Mouse (Mus musculus) lung, embryonic 15.5 days (tissue): ENCODE results near the gene Slc35b1. TPM values are rescaled to one million over a fixed set of nuclear protein-coding genes. Genes with fewer than 3 reads are reported as not detected.
"Not testable (repeated sequence)": the region's sequence is repeated elsewhere in the genome, so short reads cannot be mapped to it uniquely, and the experiment has no call there.

Source experiments
- ATAC-seq: fragments of 200-750 bp; cut with Nextera tagmentation; 2 replicates; pipeline ENCODE4 v1.8.0; 2017; ENCODE audit warnings: moderate number of reproducible peaks, borderline replicate concordance; ENCODE audit not compliant: low FRiP score, low TSS enrichment; ENCODE audit errors: extremely low read depth
- H3K27ac ChIP-seq: fragments of 300-500 bp; sonication (generic); 2 replicates; pipeline ENCODE4 v1.5.1; 2015; ENCODE audit warnings: moderate library complexity, mild to moderate bottlenecking, inconsistent platforms
- H3K27me3 ChIP-seq: fragments of 300-500 bp; sonication (generic); 2 replicates; pipeline ENCODE4 v1.6.1; 2015; ENCODE audit warnings: inconsistent platforms
- H3K36me3 ChIP-seq: fragments of 300-500 bp; sonication (generic); 2 replicates; pipeline ENCODE4 v1.6.1; 2015; ENCODE audit warnings: inconsistent platforms
- H3K4me1 ChIP-seq: fragments of 300-500 bp; sonication (generic); 2 replicates; pipeline ENCODE4 v1.6.1; 2015; ENCODE audit warnings: inconsistent platforms
- H3K4me2 ChIP-seq: fragments of 300-500 bp; sonication (generic); 2 replicates; pipeline ENCODE4 v1.6.1; 2015; ENCODE audit warnings: inconsistent platforms, mild to moderate bottlenecking, moderate library complexity
- H3K4me3 ChIP-seq: fragments of 300-500 bp; sonication (generic); 2 replicates; pipeline ENCODE4 v1.5.1; 2015; ENCODE audit warnings: mild to moderate bottlenecking, inconsistent platforms
- H3K9ac ChIP-seq: fragments of 300-500 bp; sonication (generic); 2 replicates; pipeline ENCODE4 v1.6.1; 2015; ENCODE audit warnings: inconsistent platforms
- H3K9me3 ChIP-seq: fragments of 300-500 bp; sonication (generic); 2 replicates; pipeline ENCODE4 v1.6.1; 2016; ENCODE audit warnings: inconsistent platforms
- WGBS: fragments of 180-500 bp; shearing (Covaris S2); methylation state at CpG from one replicate; pipeline ENCODE4 v1.1.7; 2015; 5-methylcytosine and 5-hydroxymethylcytosine counted together
- polyA plus RNA-seq: library from polyadenylated mRNA; unstranded; fragments of >200 nt; fragmentation: Nextera tagmentation; extraction: Ambion mirVana; gene quantifications from 2 replicates; pipeline ENCODE4 v1.2.1, GENCODE M21; 2015

Gene Slc35b1
- polyA plus RNA-seq, 1 experiment from 2014 or later, result 102 TPM

DNA sequence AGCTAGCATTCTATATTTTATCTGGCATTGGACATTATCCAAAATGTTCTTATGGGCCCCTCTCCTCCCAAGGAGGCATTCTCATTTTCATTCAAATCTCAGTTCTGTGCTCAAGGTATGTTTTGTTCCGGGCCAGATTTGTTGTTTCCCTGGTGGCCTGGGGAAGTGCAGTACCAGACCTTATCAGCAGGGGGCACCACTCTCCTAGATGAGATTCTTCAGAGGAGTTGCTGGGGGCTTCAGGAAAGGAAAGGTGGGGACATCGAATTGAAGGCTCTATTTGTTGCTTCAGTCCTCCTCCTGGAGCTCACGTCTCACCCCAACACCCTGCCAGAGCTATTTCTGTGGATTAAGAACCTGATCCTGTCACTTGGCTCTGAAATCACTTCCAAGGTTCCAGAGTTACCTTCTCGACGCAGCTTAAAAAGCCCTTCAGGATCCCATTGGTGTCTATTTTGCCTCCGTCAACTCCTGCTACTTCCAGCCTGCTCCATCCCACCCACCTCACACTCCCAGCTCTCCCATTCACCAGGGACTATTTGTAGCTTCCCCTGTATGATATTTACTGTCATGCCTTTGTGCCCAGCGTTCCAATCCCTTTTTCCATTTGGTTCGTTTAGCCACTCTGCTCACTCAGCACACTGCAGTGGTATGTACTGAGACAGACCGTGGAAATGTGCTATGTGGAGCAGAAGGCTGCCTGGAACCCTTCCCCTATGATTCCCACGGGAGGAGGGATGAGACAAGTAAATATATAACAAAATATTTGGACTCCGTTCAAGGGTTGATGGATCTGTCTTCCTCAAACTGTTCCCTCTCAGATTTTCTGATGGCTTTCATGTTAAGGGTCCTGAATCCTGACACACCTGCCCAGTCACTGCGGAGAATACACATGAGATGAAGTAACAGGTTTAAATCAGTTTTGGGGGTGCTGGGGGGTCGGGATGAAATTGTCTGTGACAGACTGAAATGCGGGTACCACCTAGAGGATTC lies 13.6 kb downstream of the Slc35b1 start:
- 50% methylated on average over 14 of the region's 14 CpGs for WGBS
- Histone ChIP-seq H3K27ac (no peak overlapping the region), H3K4me2 (peak overlapping the region; percentile 27; the same call in 1 of the 2 replicates), H3K4me3 (no peak overlapping the region), H3K27me3 (peaks cover 4% of the 10 kb centered on the region; the same call in 1 of the 2 replicates), H3K4me1 (peaks cover 4% of the 10 kb centered on the region; the same call in 1 of the 2 replicates), H3K9me3 (no peaks in the 10 kb centered on the region), H3K9ac (no peak overlapping the region), H3K36me3 (no peaks in the 10 kb centered on the region)
- ATAC-seq, result no peak

- H3K4me1 ChIP-seq, result peaks cover 10% of the 10 kb centered on the region; the same call in 1 of the 2 replicates
- no peak overlapping the region for H3K27ac ChIP-seq
- WGBS, result 68% methylated on average over 13 of the region's 13 CpGs
- H3K36me3 ChIP-seq, result no peaks in the 10 kb centered on the region
- H3K9me3 ChIP-seq, result no peaks in the 10 kb centered on the region
- no peak overlapping the region for H3K4me2 ChIP-seq
- no peak for ATAC-seq
- no peak overlapping the region for H3K4me3 ChIP-seq
- H3K27me3 ChIP-seq, result peaks cover 4% of the 10 kb centered on the region; the same call in 1 of the 2 replicates
- no peak overlapping the region for H3K9ac ChIP-seq
Measured at GRCm38 (mm10) chr11:95399520-95400020, 15.1 kb downstream of the Slc35b1 start.

DNA sequence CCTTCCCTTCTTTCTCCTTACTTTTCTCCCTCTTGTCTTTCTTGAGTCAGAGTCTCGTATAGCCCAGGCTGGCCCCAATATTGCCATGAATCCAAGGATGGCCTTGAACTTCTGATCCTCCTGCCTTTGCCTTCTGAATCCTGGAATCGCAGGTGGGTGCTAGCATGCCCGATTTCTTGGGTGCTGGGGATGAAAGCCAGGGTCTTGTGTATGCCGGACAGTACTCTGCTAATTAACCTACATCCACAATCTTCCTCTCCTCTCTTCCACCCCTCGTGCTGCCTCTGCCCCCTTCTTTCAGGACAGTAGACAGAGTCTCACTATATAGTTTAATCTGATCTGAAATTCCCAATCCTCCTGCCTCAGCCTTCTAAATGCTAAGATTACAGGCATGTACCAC lies 17.1 kb downstream of the Slc35b1 start:
- H3K27me3 ChIP-seq, result peaks cover 4% of the 10 kb centered on the region; the same call in 1 of the 2 replicates
- 76% methylated on average over 5 of the region's 5 CpGs for WGBS
- ATAC-seq, result no peak
- H3K4me2 ChIP-seq, result no peak overlapping the region
- H3K9ac ChIP-seq, result no peak overlapping the region
- H3K27ac ChIP-seq, result no peak overlapping the region
- H3K4me3 ChIP-seq, result no peak overlapping the region
- H3K9me3 ChIP-seq, result no peaks in the 10 kb centered on the region
- peaks cover 10% of the 10 kb centered on the region; the same call in 1 of the 2 replicates for H3K4me1 ChIP-seq
- H3K36me3 ChIP-seq, result no peaks in the 10 kb centered on the region

DNA sequence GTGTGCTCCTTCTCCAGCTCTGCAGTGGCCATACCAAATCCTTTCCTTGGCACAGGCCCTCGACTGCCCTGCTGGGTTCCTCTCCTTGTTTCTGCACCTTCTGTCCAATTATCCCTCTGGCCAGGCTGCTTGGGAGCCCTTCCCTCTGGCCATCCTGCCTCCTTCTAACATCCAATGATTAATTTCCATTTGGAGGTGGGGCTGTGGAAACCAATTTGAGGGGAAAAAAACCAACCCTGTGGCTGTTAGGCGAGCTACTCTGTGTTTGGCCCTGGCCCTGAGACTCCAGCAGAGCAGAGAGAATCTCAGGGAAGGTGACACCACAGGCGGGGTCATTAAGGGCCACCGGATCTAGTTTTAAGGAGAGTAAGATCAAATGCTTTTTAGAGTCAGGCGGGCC lies 17.7 kb downstream of the Slc35b1 start:
- Histone ChIP-seq H3K27me3 (peaks cover 4% of the 10 kb centered on the region; the same call in 1 of the 2 replicates), H3K36me3 (no peaks in the 10 kb centered on the region), H3K9ac (no peak overlapping the region), H3K9me3 (no peaks in the 10 kb centered on the region), H3K4me2 (no peak overlapping the region), H3K4me3 (no peak overlapping the region), H3K27ac (no peak overlapping the region), H3K4me1 (peaks cover 10% of the 10 kb centered on the region; the same call in 1 of the 2 replicates)
- no peak for ATAC-seq
- WGBS, result 34% methylated on average over 5 of the region's 5 CpGs

DNA sequence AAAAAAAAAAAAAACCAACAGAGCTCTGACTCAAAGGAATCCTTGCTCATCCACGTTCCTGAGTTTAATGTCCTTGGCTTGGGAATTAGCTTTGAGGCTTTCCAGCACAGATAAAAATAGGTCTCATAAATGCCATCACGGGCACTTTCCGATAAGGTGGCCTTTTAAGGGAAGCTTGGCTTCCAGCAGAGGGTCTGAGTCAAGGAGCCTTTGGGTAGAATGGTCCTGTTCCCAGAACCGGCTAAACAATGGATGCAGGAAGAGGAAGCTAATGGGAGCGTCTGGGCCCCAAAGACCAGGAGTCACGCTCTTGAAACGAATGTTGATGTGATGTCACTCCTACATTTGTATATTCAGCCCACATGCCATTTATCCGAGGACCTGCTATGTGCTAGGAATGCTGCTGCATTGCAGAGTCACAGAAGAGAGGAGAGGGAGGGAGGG lies 18.2 kb downstream of the Slc35b1 start:
- H3K27me3 ChIP-seq, result peaks cover 4% of the 10 kb centered on the region; the same call in 1 of the 2 replicates
- H3K36me3 ChIP-seq, result no peaks in the 10 kb centered on the region
- ATAC-seq, result no peak
- no peak overlapping the region for H3K4me2 ChIP-seq
- H3K4me1 ChIP-seq, result peaks cover 10% of the 10 kb centered on the region; the same call in 1 of the 2 replicates
- no peak overlapping the region for H3K27ac ChIP-seq
- no peak overlapping the region for H3K4me3 ChIP-seq
- WGBS, result 19% methylated on average over 8 of the region's 8 CpGs
- H3K9ac ChIP-seq, result no peak overlapping the region
- no peaks in the 10 kb centered on the region for H3K9me3 ChIP-seq

DNA sequence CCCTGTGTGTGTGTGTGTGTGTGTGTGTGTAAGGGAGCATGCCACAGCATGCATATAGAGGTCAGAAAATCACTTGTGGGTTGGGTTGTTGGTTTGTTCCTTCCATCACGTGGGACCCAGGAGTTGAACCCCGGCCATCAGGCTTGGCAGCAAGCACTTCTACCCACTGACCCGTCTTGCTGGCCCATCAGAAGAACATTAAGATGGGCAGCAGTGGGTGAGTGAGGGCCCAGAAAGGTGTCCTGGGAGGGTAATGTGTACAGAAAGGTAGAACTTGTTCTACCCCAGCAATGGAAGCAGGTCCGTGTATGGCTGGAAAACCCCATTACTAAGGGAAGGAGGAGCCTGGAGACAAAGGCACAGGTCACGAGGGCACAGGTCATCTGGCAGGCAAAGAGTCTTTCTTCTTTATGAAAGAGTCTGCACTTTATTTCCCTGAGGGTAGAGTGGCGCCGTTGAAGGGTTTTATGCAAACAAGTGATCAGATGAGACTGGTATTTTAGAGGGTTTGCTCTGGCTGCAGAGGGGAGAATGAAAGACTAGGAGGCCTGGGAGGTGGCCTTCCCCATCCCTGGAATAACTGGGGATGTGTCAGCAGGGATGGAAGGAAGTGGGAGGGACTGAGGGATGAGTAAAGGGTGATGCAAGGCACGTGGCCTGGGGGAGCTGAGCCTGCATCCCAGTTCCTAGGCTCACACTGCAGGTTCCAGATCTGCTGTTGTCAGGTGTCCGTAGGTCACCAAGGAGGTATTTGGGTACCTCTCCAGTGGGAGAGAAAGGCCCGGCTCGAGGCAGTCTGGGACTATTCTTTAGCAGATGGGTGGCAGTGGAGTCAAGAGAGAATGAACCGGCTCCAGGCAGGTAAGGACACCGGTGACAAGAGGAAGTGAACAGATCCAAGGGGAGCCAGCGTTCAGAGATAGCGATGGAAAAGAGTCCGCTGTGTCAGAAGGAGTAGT lies 19.2 kb downstream of the Slc35b1 start:
- 55% methylated on average over 16 of the region's 16 CpGs for WGBS
- H3K36me3 ChIP-seq, result no peaks in the 10 kb centered on the region
- no peak overlapping the region for H3K4me3 ChIP-seq
- ATAC-seq, result no peak
- H3K4me1 ChIP-seq, result peaks cover 10% of the 10 kb centered on the region; the same call in 1 of the 2 replicates
- H3K27ac ChIP-seq, result peak overlapping the region; percentile 26
- no peaks in the 10 kb centered on the region for H3K9me3 ChIP-seq
- peaks cover 4% of the 10 kb centered on the region; the same call in 1 of the 2 replicates for H3K27me3 ChIP-seq
- H3K4me2 ChIP-seq, result no peak overlapping the region
- H3K9ac ChIP-seq, result no peak overlapping the region

GRCm38 (mm10) chr11:95405771-95406170 lies 21.3 kb downstream of the Slc35b1 start:
- no peak overlapping the region for H3K27ac ChIP-seq
- H3K27me3 ChIP-seq, result no peaks in the 10 kb centered on the region
- peaks cover 13% of the 10 kb centered on the region; the same call in 1 of the 2 replicates for H3K4me1 ChIP-seq
- WGBS, result 74% methylated on average over 4 of the region's 4 CpGs
- H3K4me2 ChIP-seq, result no peak overlapping the region
- no peak for ATAC-seq
- no peak overlapping the region for H3K4me3 ChIP-seq
- H3K9ac ChIP-seq, result no peak overlapping the region
- no peaks in the 10 kb centered on the region for H3K36me3 ChIP-seq
- no peaks in the 10 kb centered on the region for H3K9me3 ChIP-seq

DNA sequence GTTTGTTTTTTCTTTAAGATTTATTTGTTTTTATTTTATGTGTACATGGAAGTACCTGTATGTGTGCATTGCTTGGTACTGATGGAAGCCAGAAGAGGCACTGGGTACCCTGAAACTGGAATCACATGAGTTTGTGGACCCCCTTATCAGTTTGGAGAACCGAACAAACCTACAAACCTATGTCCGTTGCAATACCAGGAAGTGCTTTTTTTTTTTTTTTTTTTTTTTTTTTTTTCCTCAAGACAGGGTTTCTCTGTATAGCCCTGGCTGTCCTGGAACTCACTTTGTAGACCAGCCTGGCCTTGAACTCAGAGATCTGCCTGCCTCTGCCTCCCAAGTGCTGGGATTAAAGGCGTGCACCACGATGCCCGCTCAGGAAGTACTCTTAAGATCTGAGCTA lies 21.9 kb downstream of the Slc35b1 start:
- not testable (repeated sequence) for H3K9me3 ChIP-seq, H3K9ac ChIP-seq, H3K4me3 ChIP-seq, H3K4me2 ChIP-seq, H3K36me3 ChIP-seq, H3K27ac ChIP-seq, ATAC-seq, H3K27me3 ChIP-seq
- 88% methylated on average over 5 of the region's 5 CpGs for WGBS
- H3K4me1 ChIP-seq, result peaks cover 13% of the 10 kb centered on the region; the same call in 1 of the 2 replicates

- ATAC-seq, result no peak
- H3K27ac ChIP-seq, result peak overlapping the region; percentile 41
Measured at GRCm38 (mm10) chr11:95409450-95410112, 25.1 kb downstream of the Slc35b1 start.

DNA sequence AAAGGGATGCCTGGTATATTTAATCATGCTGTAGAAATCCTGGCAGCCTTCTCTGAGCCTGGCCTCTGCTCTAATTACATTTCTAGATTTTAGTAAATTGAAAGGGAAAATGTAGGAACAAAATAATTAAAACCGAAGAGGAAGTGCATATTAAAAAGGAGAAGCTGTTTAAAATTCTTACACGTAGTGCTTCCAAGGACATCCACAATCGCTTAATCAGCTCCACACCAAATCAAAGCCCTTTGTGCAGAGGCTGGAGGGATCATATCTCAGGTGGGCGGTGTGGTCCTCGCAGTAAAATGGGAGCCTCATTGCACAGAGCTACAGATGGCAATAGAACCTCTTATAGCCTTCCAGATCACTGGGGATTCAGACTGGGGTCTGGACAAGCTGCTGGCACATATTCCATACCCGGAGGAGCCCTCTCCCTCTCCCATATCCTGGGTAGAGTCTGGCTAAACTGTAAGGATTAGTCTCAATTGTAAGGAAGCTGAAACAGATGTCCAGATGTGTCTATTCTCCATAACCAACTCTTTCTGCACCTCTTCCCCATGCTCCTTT lies 27.0 kb downstream of the Slc35b1 start:
- no peak overlapping the region for H3K4me3 ChIP-seq
- no peak for ATAC-seq
- no peaks in the 10 kb centered on the region for H3K9me3 ChIP-seq
- H3K4me2 ChIP-seq, result no peak overlapping the region
- H3K36me3 ChIP-seq, result no peaks in the 10 kb centered on the region
- 0 out of 2 replicates have a peak overlapping the region, but pooled peaks have one; percentile 20 for H3K27ac ChIP-seq
- no peak overlapping the region for H3K9ac ChIP-seq
- WGBS, result 68% methylated on average over 6 of the region's 6 CpGs
- peaks cover 16% of the 10 kb centered on the region for H3K4me1 ChIP-seq
- no peaks in the 10 kb centered on the region for H3K27me3 ChIP-seq

More at GRCm38 (mm10) chr11:95409450-95410112, 25.1 kb downstream of the Slc35b1 start:
- Histone ChIP-seq H3K9ac (no peak overlapping the region), H3K27me3 (no peaks in the 10 kb centered on the region), H3K9me3 (no peaks in the 10 kb centered on the region), H3K36me3 (no peaks in the 10 kb centered on the region), H3K4me2 (no peak overlapping the region), H3K4me3 (no peak overlapping the region), H3K4me1 (0 out of 2 replicates have a peak, but pooled peaks cover 3% of the 10 kb centered on the region)
- WGBS, result 60% methylated on average over 10 of the region's 10 CpGs
